Mouse (Mus musculus) heart, adult 18-20 months (tissue): ENCODE measurements around the gene Arl8a. TPM values are rescaled to one million over a fixed set of nuclear protein-coding genes. Genes with fewer than 3 reads are reported as not detected.

ENCODE experiments used
- DNase-seq, 2 experiments: peaks; one replicate each; pipeline ENCODE4 v3.0.0; 2021 to 2022; ENCODE audit warnings: mixed read lengths in 1 of 2
- total RNA-seq, 2 experiments: library from RNA; stranded (reverse); gene quantifications; 2 replicates each; pipeline ENCODE4 v1.2.3; 2021

Arl8a gene
- total RNA-seq, 2 experiments from 2014 or later = 21.8 to 22.0 TPM

- no peak for DNase-seq
Observed at GRCm38 (mm10) chr1:135133678-135134435, 12.8 kb upstream of the Arl8a start.

- no peak for DNase-seq
Observed at GRCm38 (mm10) chr1:135135111-135135787, 11.4 kb upstream of the Arl8a start.

GRCm38 (mm10) chr1:135136500-135136899 is 10.1 kb upstream of the Arl8a start:
- peak; percentile 50 to 80 for DNase-seq

- DNase-seq = no peak
Observed at GRCm38 (mm10) chr1:135139906-135140305, 6.7 kb upstream of the Arl8a start.

GRCm38 (mm10) chr1:135142452-135142851 is 4.2 kb upstream of the Arl8a start:
- no peak for DNase-seq

GRCm38 (mm10) chr1:135143940-135144339 is 2.7 kb upstream of the Arl8a start:
- DNase-seq = no peak

GRCm38 (mm10) chr1:135146946-135147701 is 500 bp downstream of the Arl8a start:
- DNase-seq = peak; percentile 87 to 92

- DNase-seq = no peak
Observed at GRCm38 (mm10) chr1:135147702-135148058, 1.1 kb downstream of the Arl8a start.

- no peak for DNase-seq
Observed at GRCm38 (mm10) chr1:135148476-135148875, 1.9 kb downstream of the Arl8a start.

GRCm38 (mm10) chr1:135148996-135149395 is 2.4 kb downstream of the Arl8a start:
- DNase-seq = no peak

- no peak for DNase-seq
Observed at GRCm38 (mm10) chr1:135154011-135154410, 7.4 kb downstream of the Arl8a start.

GRCm38 (mm10) chr1:135154411-135154959 is 7.9 kb downstream of the Arl8a start:
- peak; percentile 85 to 89 for DNase-seq

- DNase-seq = peak; percentile 76 to 81
Observed at GRCm38 (mm10) chr1:135156300-135156699, 9.7 kb downstream of the Arl8a start.

GRCm38 (mm10) chr1:135158633-135159032 is 12.0 kb downstream of the Arl8a start:
- DNase-seq = no peak

GRCm38 (mm10) chr1:135159074-135159473 is 12.4 kb downstream of the Arl8a start:
- DNase-seq = no peak

GRCm38 (mm10) chr1:135159556-135160123 is 13.0 kb downstream of the Arl8a start:
- DNase-seq = no peak

GRCm38 (mm10) chr1:135160411-135161050 is 13.9 kb downstream of the Arl8a start:
- no peak for DNase-seq

- DNase-seq = no peak
Observed at GRCm38 (mm10) chr1:135162720-135163119, 16.1 kb downstream of the Arl8a start.

GRCm38 (mm10) chr1:135167435-135167834 is 20.8 kb downstream of the Arl8a start, which contains the start of gene Gpr37l1:
Gene Gpr37l1, minus strand, starts transcription at chr1:135167681.
- DNase-seq = no peak

- no peak for DNase-seq
Observed at GRCm38 (mm10) chr1:135168453-135169200, 22.0 kb downstream of the Arl8a start.
